Mouse (Mus musculus) intestine, embryonic 16.5 days (tissue): ENCODE measurements around the gene Slc39a1. TPM values are rescaled to one million over a fixed set of nuclear protein-coding genes. Genes with fewer than 3 reads are reported as not detected.

Experiments used
- microRNA-seq: library from miRNA; unstranded; fragments of <30 nt; microRNA quantifications from one replicate; pipeline ENCODE4, GENCODE M21; 2016
- polyA plus RNA-seq: library from polyadenylated mRNA; unstranded; fragments of >200 nt; fragmentation: Nextera tagmentation; extraction: Ambion mirVana; gene quantifications from 2 replicates; pipeline ENCODE4 v1.2.1, GENCODE M21; 2015

Gene Slc39a1
- polyA plus RNA-seq, 1 experiment from 2014 or later = 94.5 TPM

Small RNAs within 50 kb of the gene (microRNA-seq; reads per million reads assigned to microRNA genes)
- gene Mir7012 = not detected

Other genes with a start within 250 kb of the Slc39a1 start
- gene Hax1, start 249.4 kb upstream of the Slc39a1 start, polyA plus RNA-seq = 124 and 135 TPM in 2 replicates
- gene 4933434E20Rik, start 196.5 kb upstream of the Slc39a1 start, polyA plus RNA-seq = 194 and 199 TPM in 2 replicates
- 122 and 146 TPM in 2 replicates for gene Ubap2l, start 195.5 kb upstream of the Slc39a1 start, polyA plus RNA-seq
- 532 and 565 TPM in 2 replicates for gene Tpm3, start 175.5 kb upstream of the Slc39a1 start, polyA plus RNA-seq
- 0.16 and 0.17 TPM in 2 replicates for gene Nup210l, start 144.0 kb upstream of the Slc39a1 start, polyA plus RNA-seq
- gene Rps27, start 34.5 kb upstream of the Slc39a1 start, polyA plus RNA-seq = 1,326 and 1,461 TPM in 2 replicates
- 18.6 and 22.0 TPM in 2 replicates for gene Rab13, start 34.5 kb upstream of the Slc39a1 start, polyA plus RNA-seq
- gene Jtb, start 16.6 kb upstream of the Slc39a1 start, polyA plus RNA-seq = 110 and 114 TPM in 2 replicates
- gene Creb3l4, start 4.7 kb upstream of the Slc39a1 start, polyA plus RNA-seq = 16.0 and 18.9 TPM in 2 replicates
- gene Crtc2, start 6.0 kb downstream of the Slc39a1 start, polyA plus RNA-seq = 19.1 and 20.1 TPM in 2 replicates
- 2.3 and 2.4 TPM in 2 replicates for gene Dennd4b, start 17.0 kb downstream of the Slc39a1 start, polyA plus RNA-seq
- 6.4 and 8.9 TPM in 2 replicates for gene Gatad2b, start 45.0 kb downstream of the Slc39a1 start, polyA plus RNA-seq
- gene Slc27a3, start 141.8 kb downstream of the Slc39a1 start, polyA plus RNA-seq = 8.4 and 8.6 TPM in 2 replicates
- 20.2 and 22.1 TPM in 2 replicates for gene Ints3, start 185.4 kb downstream of the Slc39a1 start, polyA plus RNA-seq
- gene Npr1, start 217.7 kb downstream of the Slc39a1 start, polyA plus RNA-seq = 5.6 and 6.6 TPM in 2 replicates
- 125 and 140 TPM in 2 replicates for gene Ilf2, start 228.0 kb downstream of the Slc39a1 start, polyA plus RNA-seq
- gene Snapin, start 242.9 kb downstream of the Slc39a1 start, polyA plus RNA-seq = 74.7 and 79.4 TPM in 2 replicates